Mouse (Mus musculus): Measurements from ENCODE around the gene E030025P04Rik. TPM values are rescaled to one million over a fixed set of nuclear protein-coding genes. Genes with fewer than 3 reads are reported as not detected.

Gene E030025P04Rik
- total RNA-seq (2017), result not detected in 2 replicates

- no peak for ATAC-seq (replicated peaks; ENCODE audit: low read depth, poor library complexity, severe bottlenecking)
These were observed at the start of gene E030025P04Rik for GRCm38 (mm10) chr11:109144236-109144635. Gene E030025P04Rik, minus strand, starts transcription at chr11:109144369.

- ATAC-seq (replicated peaks; ENCODE audit: low read depth, poor library complexity, severe bottlenecking), result peak; percentile 90
These were observed 48.7 kb upstream of the E030025P04Rik start for GRCm38 (mm10) chr11:109192673-109193557.

GRCm38 (mm10) chr11:109188235-109188634 lies 44.1 kb upstream of the E030025P04Rik start:
- no peak for ATAC-seq (replicated peaks; ENCODE audit: low read depth, poor library complexity, severe bottlenecking)

- no peak for ATAC-seq (replicated peaks; ENCODE audit: low read depth, poor library complexity, severe bottlenecking)
These were observed 43.5 kb upstream of the E030025P04Rik start for GRCm38 (mm10) chr11:109187631-109188184.

GRCm38 (mm10) chr11:109181118-109181517 lies 36.9 kb upstream of the E030025P04Rik start:
- no peak for ATAC-seq (replicated peaks; ENCODE audit: low read depth, poor library complexity, severe bottlenecking)

- no peak for ATAC-seq (replicated peaks; ENCODE audit: low read depth, poor library complexity, severe bottlenecking)
These were observed 36.1 kb upstream of the E030025P04Rik start for GRCm38 (mm10) chr11:109180290-109180689.

GRCm38 (mm10) chr11:109178788-109179518 lies 34.8 kb upstream of the E030025P04Rik start:
- ATAC-seq (replicated peaks; ENCODE audit: low read depth, poor library complexity, severe bottlenecking), result no peak

GRCm38 (mm10) chr11:109175376-109175969 lies 31.3 kb upstream of the E030025P04Rik start:
- ATAC-seq (replicated peaks; ENCODE audit: low read depth, poor library complexity, severe bottlenecking), result no peak

- no peak for ATAC-seq (replicated peaks; ENCODE audit: low read depth, poor library complexity, severe bottlenecking)
These were observed 28.1 kb upstream of the E030025P04Rik start for GRCm38 (mm10) chr11:109172224-109172623.

GRCm38 (mm10) chr11:109170771-109171170 lies 26.6 kb upstream of the E030025P04Rik start:
- no peak for ATAC-seq (replicated peaks; ENCODE audit: low read depth, poor library complexity, severe bottlenecking)

GRCm38 (mm10) chr11:109157694-109158093 lies 13.5 kb upstream of the E030025P04Rik start:
- no peak for ATAC-seq (replicated peaks; ENCODE audit: low read depth, poor library complexity, severe bottlenecking)

- no peak for ATAC-seq (replicated peaks; ENCODE audit: low read depth, poor library complexity, severe bottlenecking)
These were observed 747 bp upstream of the E030025P04Rik start for GRCm38 (mm10) chr11:109144890-109145341.

- no peak for ATAC-seq (replicated peaks; ENCODE audit: low read depth, poor library complexity, severe bottlenecking)
These were observed 17.7 kb downstream of the E030025P04Rik start for GRCm38 (mm10) chr11:109126482-109126881.

- ATAC-seq (replicated peaks; ENCODE audit: low read depth, poor library complexity, severe bottlenecking), result no peak
These were observed 18.7 kb downstream of the E030025P04Rik start for GRCm38 (mm10) chr11:109125451-109125850.

GRCm38 (mm10) chr11:109124284-109124683 lies 19.9 kb downstream of the E030025P04Rik start:
- ATAC-seq (replicated peaks; ENCODE audit: low read depth, poor library complexity, severe bottlenecking), result no peak

- no peak for ATAC-seq (replicated peaks; ENCODE audit: low read depth, poor library complexity, severe bottlenecking)
These were observed 34.3 kb downstream of the E030025P04Rik start for GRCm38 (mm10) chr11:109109826-109110346.

- ATAC-seq (replicated peaks; ENCODE audit: low read depth, poor library complexity, severe bottlenecking), result no peak
These were observed 35.1 kb downstream of the E030025P04Rik start for GRCm38 (mm10) chr11:109109056-109109455.

- no peak for ATAC-seq (replicated peaks; ENCODE audit: low read depth, poor library complexity, severe bottlenecking)
These were observed 36.5 kb downstream of the E030025P04Rik start for GRCm38 (mm10) chr11:109107518-109108205.

GRCm38 (mm10) chr11:109106751-109107150 lies 37.4 kb downstream of the E030025P04Rik start:
- no peak for ATAC-seq (replicated peaks; ENCODE audit: low read depth, poor library complexity, severe bottlenecking)
